Mouse (Mus musculus): ENCODE results near the gene Eps15l1. TPM values are rescaled to one million over a fixed set of nuclear protein-coding genes. Genes with fewer than 3 reads are reported as not detected.

The Eps15l1 gene
- total RNA-seq, 2 experiments from 2014 or later, result 49.9 to 52.4 TPM

GRCm38 (mm10) chr8:72352951-72353699 is 68.1 kb downstream of the Eps15l1 start:
- DNase-seq, result no peak
- intact Hi-C loops (cut with DNase I), result no loop called here

- no peak for DNase-seq
- intact Hi-C loops (cut with DNase I), result no loop called here
Observed at GRCm38 (mm10) chr8:72351405-72352005, 69.8 kb downstream of the Eps15l1 start.

- intact Hi-C loops (cut with DNase I), result no loop called here
- DNase-seq, result no peak
Observed at GRCm38 (mm10) chr8:72350727-72351126, 70.5 kb downstream of the Eps15l1 start.

GRCm38 (mm10) chr8:72349838-72350237 is 71.4 kb downstream of the Eps15l1 start:
- intact Hi-C loops (cut with DNase I), result no loop called here
- DNase-seq, result no peak

- DNase-seq, result no peak
- intact Hi-C loops (cut with DNase I), result no loop called here
Observed at GRCm38 (mm10) chr8:72348956-72349355, 72.3 kb downstream of the Eps15l1 start.

GRCm38 (mm10) chr8:72348114-72348513 is 73.1 kb downstream of the Eps15l1 start:
- DNase-seq, result no peak
- intact Hi-C loops (cut with DNase I), result no loop called here

- intact Hi-C loops (cut with DNase I), result no loop called here
- DNase-seq, result no peak
Observed at GRCm38 (mm10) chr8:72347553-72347952, 73.7 kb downstream of the Eps15l1 start.

GRCm38 (mm10) chr8:72343725-72344124 is 77.5 kb downstream of the Eps15l1 start:
- DNase-seq, result no peak
- intact Hi-C loops (cut with DNase I), result no loop called here

- peak in 1 of 2 experiments; percentile 2 for DNase-seq
- intact Hi-C loops (cut with DNase I), result no loop called here
Observed at GRCm38 (mm10) chr8:72342556-72343300, 78.5 kb downstream of the Eps15l1 start.

GRCm38 (mm10) chr8:72337034-72337433 is 84.2 kb downstream of the Eps15l1 start:
- intact Hi-C loops (cut with DNase I), result no loop called here
- no peak for DNase-seq

- no peak for DNase-seq
- intact Hi-C loops (cut with DNase I), result no loop called here
Observed at GRCm38 (mm10) chr8:72336273-72336672, 85.0 kb downstream of the Eps15l1 start.

GRCm38 (mm10) chr8:72334144-72334641 is 87.1 kb downstream of the Eps15l1 start:
- intact Hi-C loops (cut with DNase I), result no loop called here
- DNase-seq, result no peak

GRCm38 (mm10) chr8:72333429-72334143 is 87.7 kb downstream of the Eps15l1 start:
- DNase-seq, result no peak
- intact Hi-C loops (cut with DNase I), result no loop called here

- peak; percentile 55 to 72 for DNase-seq
- intact Hi-C loops (cut with DNase I), result no loop called here
Observed at GRCm38 (mm10) chr8:72331631-72332030, 89.6 kb downstream of the Eps15l1 start.

GRCm38 (mm10) chr8:72330806-72331516 is 90.3 kb downstream of the Eps15l1 start:
- intact Hi-C loops (cut with DNase I), result no loop called here
- no peak for DNase-seq

- DNase-seq, result no peak
- intact Hi-C loops (cut with DNase I), result no loop called here
Observed at GRCm38 (mm10) chr8:72329116-72329515, 92.1 kb downstream of the Eps15l1 start.

- DNase-seq, result no peak
- intact Hi-C loops (cut with DNase I), result no loop called here
Observed at GRCm38 (mm10) chr8:72324708-72325107, 96.6 kb downstream of the Eps15l1 start.

- no peak for DNase-seq
- intact Hi-C loops (cut with DNase I), result no loop called here
Observed at GRCm38 (mm10) chr8:72324036-72324706, 97.1 kb downstream of the Eps15l1 start.

GRCm38 (mm10) chr8:72323131-72323725 is 98.0 kb downstream of the Eps15l1 start:
- intact Hi-C loops (cut with DNase I), result loop anchor here (1.0 kb wide), 1 partner anchor 28 kb away; no protein-coding TSS in a partner anchor

More at GRCm38 (mm10) chr8:72323131-72323725, 98.0 kb downstream of the Eps15l1 start:
- DNase-seq, result no peak

Data from heart, postnatal 10 days (tissue).